Mouse (Mus musculus) liver, adult 2 months (tissue): ENCODE results near the gene Mto1. TPM values are rescaled to one million over a fixed set of nuclear protein-coding genes. Genes with fewer than 3 reads are reported as not detected.
A peak's percentile ranks its signal among the peaks of the same experiment; 100 is the strongest.
"Not testable (repeated sequence)": the region's sequence is repeated elsewhere in the genome, so short reads cannot be mapped to it uniquely, and the experiment has no call there.

Experiments
- DNase-seq: peaks from one replicate; pipeline ENCODE4 v3.0.0-alpha.2; 2011; ENCODE audit warnings: low read depth, low spot score; ENCODE audit errors: extremely low read depth
- H3K27ac ChIP-seq: fragments of 200-500 bp; replicated peaks from 2 replicates; pipeline ENCODE4 v1.5.1; 2012; ENCODE audit warnings: low read depth, mild to moderate bottlenecking, control low read depth, inconsistent platforms, low read length; ENCODE audit not compliant: insufficient read depth
- H3K27me3 ChIP-seq: fragments of 200-500 bp; 2 replicates; pipeline ENCODE4 v1.6.1; 2012; ENCODE audit warnings: mild to moderate bottlenecking, moderate library complexity, low read length, inconsistent platforms; ENCODE audit not compliant: control insufficient read depth, insufficient read depth
- H3K36me3 ChIP-seq: fragments of 200-500 bp; 2 replicates; pipeline ENCODE4 v1.6.1; 2012; ENCODE audit warnings: low read length, inconsistent platforms; ENCODE audit not compliant: control insufficient read depth, insufficient read depth
- H3K4me1 ChIP-seq: fragments of 200-500 bp; 2 replicates; pipeline ENCODE4 v1.6.1; 2011; ENCODE audit warnings: low read length; ENCODE audit not compliant: control insufficient read depth, insufficient read depth
- H3K4me3 ChIP-seq: fragments of 200-500 bp; 2 replicates; pipeline ENCODE4 v1.5.1; 2011; ENCODE audit warnings: low read depth, mild to moderate bottlenecking, control low read depth, low read length, moderate library complexity; ENCODE audit not compliant: insufficient read depth
- H3K79me2 ChIP-seq: fragments of 200-500 bp; 2 replicates; pipeline ENCODE4 v1.6.1; 2012; ENCODE audit warnings: inconsistent platforms, mild to moderate bottlenecking, low read length, moderate library complexity; ENCODE audit not compliant: control insufficient read depth, insufficient read depth
- H3K9ac ChIP-seq: fragments of 200-500 bp; 2 replicates; pipeline ENCODE4 v1.6.1; 2012; ENCODE audit warnings: low read depth, mild to moderate bottlenecking, control low read depth, inconsistent platforms, low read length
- CTCF ChIP-seq: fragments of 200-500 bp; IDR thresholded peaks from 2 replicates; pipeline ENCODE4 v1.5.1; 2011; ENCODE audit warnings: low read depth, low read length, control low read depth
- POLR2A ChIP-seq: fragments of 200-500 bp; IDR thresholded peaks from 2 replicates; pipeline ENCODE4 v1.6.1; 2011; ENCODE audit warnings: low read length, control low read depth; ENCODE audit not compliant: insufficient read depth; ENCODE audit errors: extremely low read depth
- WGBS: fragments of 180-500 bp; shearing (Covaris S2); methylation state at CpG from one replicate; pipeline ENCODE4 v1.1.7; 2018; 5-methylcytosine and 5-hydroxymethylcytosine counted together
- polyA plus RNA-seq: library from polyadenylated mRNA; depleted of rRNA; stranded (reverse); fragments of >200 nt; gene quantifications from 2 replicates; pipeline ENCODE4 v1.2.3, GENCODE M21; 2012
- total RNA-seq: library from RNA; depleted of rRNA; stranded (reverse); fragments of >200 nt; gene quantifications from 2 replicates; pipeline ENCODE4 v1.2.3, GENCODE M21; 2014

Gene Mto1
- total and polyA plus RNA-seq, 2 experiments: 17.3 to 18.7 TPM

DNA sequence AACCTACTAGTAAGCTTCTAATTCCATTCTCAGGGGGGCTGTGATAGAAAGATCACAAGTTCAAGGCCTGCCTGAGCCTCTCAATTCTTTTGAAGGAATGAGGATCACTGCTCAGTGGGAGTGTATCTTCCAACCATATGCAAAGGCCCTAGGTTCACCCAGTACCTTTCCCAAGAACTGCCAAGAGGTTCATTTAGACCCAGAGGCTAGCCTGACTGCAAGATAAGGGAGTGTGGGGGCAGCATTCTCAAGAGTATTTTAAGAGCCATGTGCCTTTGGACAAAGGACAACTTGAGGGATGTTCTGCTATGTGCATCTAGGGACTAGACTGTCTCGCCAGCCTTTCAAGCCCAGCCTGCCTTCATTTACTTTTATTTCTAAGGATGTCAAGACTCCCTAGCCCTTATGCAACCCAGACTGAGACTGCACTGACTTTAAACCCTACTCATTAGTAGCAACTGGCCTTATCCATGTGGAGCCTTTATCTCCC lies 28.6 kb downstream of the Mto1 start:
- WGBS: 38% methylated on average over 1 of the region's 1 CpGs
- DNase-seq: peak; percentile 47
- H3K27ac ChIP-seq: peak overlapping the region; percentile 45

DNA sequence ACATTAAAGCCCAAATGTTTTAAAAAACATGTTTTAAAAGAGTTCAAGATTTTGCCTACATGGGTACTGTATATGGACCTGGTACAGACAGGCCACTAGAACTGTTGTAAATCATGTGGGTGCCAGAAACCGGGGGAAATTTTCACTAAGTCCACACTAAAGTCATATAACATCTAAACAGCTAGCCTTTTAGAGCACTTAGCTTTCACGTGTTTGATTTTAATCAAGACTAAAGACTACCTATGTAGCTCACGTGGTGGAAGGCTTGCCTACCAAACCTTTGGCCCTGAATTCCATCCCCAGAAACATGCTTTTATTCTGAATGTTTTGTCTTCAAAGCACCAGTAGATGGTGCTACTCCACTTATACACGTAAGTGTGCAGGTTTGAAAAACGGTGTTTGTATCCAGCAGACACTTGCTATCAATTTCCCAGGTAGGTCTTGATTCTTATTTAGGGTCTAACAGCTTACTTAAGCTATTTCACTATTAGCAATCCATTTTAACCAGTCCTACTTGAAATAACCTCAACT lies 29.1 kb downstream of the Mto1 start:
- WGBS: 5% methylated on average over 5 of the region's 5 CpGs
- peaks cover 6% of the 10 kb centered on the region; the same call in 1 of the 2 replicates for H3K79me2 ChIP-seq
- TF ChIP-seq CTCF: no peak
- TF ChIP-seq POLR2A: no peak
- no peak overlapping the region for H3K4me3 ChIP-seq
- peak; percentile 78 for DNase-seq
- H3K36me3 ChIP-seq: peaks cover 39% of the 10 kb centered on the region
- no peak overlapping the region for H3K9ac ChIP-seq
- H3K27ac ChIP-seq: peak overlapping the region; percentile 45
- H3K27me3 ChIP-seq: no peaks in the 10 kb centered on the region
- H3K4me1 ChIP-seq: peaks cover 5% of the 10 kb centered on the region

More for the DNA sequence above, 28.6 kb downstream of the Mto1 start:
- TF ChIP-seq CTCF: no peak
- H3K36me3 ChIP-seq: peaks cover 39% of the 10 kb centered on the region
- peaks cover 5% of the 10 kb centered on the region for H3K4me1 ChIP-seq
- H3K27me3 ChIP-seq: no peaks in the 10 kb centered on the region
- H3K79me2 ChIP-seq: peaks cover 6% of the 10 kb centered on the region; the same call in 1 of the 2 replicates
- H3K9ac ChIP-seq: no peak overlapping the region
- H3K4me3 ChIP-seq: no peak overlapping the region

DNA sequence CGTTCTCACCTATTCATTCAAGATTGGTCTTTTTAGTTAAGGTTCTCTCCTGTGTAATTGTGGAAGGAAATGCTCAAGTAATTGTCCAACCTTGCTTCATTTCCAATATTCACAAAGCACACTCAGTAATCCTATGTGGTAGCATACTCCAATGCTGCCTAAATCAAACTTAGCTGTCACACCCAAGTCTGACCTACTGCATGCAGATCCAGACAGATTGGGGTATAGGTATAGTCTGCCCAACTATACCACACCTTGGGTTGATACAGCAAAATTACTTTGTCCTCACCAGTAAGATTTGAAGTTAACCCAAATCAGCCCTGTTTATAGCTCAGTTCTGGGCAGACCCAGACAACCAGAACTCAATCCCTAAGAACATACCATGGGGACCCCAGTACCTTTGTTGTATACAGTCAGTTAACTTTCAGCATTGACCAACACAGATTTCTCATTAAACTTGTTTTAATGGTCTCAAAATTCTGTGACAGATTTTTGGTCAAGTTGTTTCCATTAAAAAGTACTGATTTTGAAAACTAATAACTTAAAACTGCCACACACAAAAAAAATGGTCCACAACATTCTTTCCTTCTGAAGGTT lies 30.1 kb downstream of the Mto1 start:
- Histone ChIP-seq H3K36me3 (peaks cover 39% of the 10 kb centered on the region), H3K9ac (peak overlapping the region; percentile 29; the same call in 1 of the 2 replicates)
- not testable (repeated sequence) for H3K79me2 ChIP-seq, H3K27ac ChIP-seq, H3K27me3 ChIP-seq, H3K4me1 ChIP-seq, H3K4me3 ChIP-seq
- peak; percentile 17 for DNase-seq
- 48% methylated on average over 1 of the region's 1 CpGs for WGBS

- WGBS: 20% methylated on average over 8 of the region's 8 CpGs
- not testable (repeated sequence) for H3K27me3 ChIP-seq, H3K4me1 ChIP-seq, H3K79me2 ChIP-seq
- peaks cover 37% of the 10 kb centered on the region for H3K36me3 ChIP-seq
- peak; percentile 23 for DNase-seq
- peak overlapping the region; percentile 54 for H3K9ac ChIP-seq
- H3K4me3 ChIP-seq: peak overlapping the region; percentile 36; the same call in 1 of the 2 replicates
- H3K27ac ChIP-seq: peak overlapping the region; percentile 26; the same call in 1 of the 2 replicates
Measured at GRCm38 (mm10) chr9:78479308-78479707, 31.3 kb downstream of the Mto1 start.

GRCm38 (mm10) chr9:78480227-78480626 lies 32.2 kb downstream of the Mto1 start:
- DNase-seq, H3K79me2 ChIP-seq, H3K27me3 ChIP-seq, H3K4me1 ChIP-seq: not testable (repeated sequence)
- Histone ChIP-seq H3K4me3 (peak overlapping the region; percentile 96), H3K9ac (peak overlapping the region; percentile 99), H3K27ac (peak overlapping the region; percentile 97), H3K36me3 (peaks cover 37% of the 10 kb centered on the region)
- WGBS: 1% methylated on average over 13 of the region's 13 CpGs

- peaks cover 8% of the 10 kb centered on the region for H3K4me1 ChIP-seq
- peaks cover 37% of the 10 kb centered on the region for H3K36me3 ChIP-seq
- peak; percentile 80 for DNase-seq
- H3K4me3 ChIP-seq: peak overlapping the region; percentile 96
- peak overlapping the region; percentile 97 for H3K27ac ChIP-seq
- H3K27me3 ChIP-seq: no peaks in the 10 kb centered on the region
- peak overlapping the region; percentile 99 for H3K9ac ChIP-seq
- H3K79me2 ChIP-seq: peaks cover 6% of the 10 kb centered on the region; the same call in 1 of the 2 replicates
- TF ChIP-seq CTCF (0 out of 2 replicates have a peak, but pooled peaks have one; percentile 2), POLR2A (peak; percentile 85)
- WGBS: under 1% methylated on average over 46 of the region's 46 CpGs
Measured at GRCm38 (mm10) chr9:78480706-78481358, 32.8 kb downstream of the Mto1 start.
